Mouse (Mus musculus) frontal cortex, postnatal 14 days (tissue): ENCODE measurements around the gene Slc35b2.
A peak's percentile ranks its signal among the peaks of the same experiment; 100 is the strongest.

Source experiments
- DNase-seq, 2 experiments: peaks; one replicate each; pipeline ENCODE4 v3.0.0; 2022; ENCODE audit warnings: low spot score in 2 of 2

Slc35b2 gene

GRCm38 (mm10) chr17:45564531-45565084 lies 934 bp downstream of the Slc35b2 start:
- no peak for DNase-seq

- DNase-seq, result no peak
Measured at GRCm38 (mm10) chr17:45565103-45565502, 1.4 kb downstream of the Slc35b2 start.

- no peak for DNase-seq
Measured at GRCm38 (mm10) chr17:45566031-45566359, 2.3 kb downstream of the Slc35b2 start.

- no peak for DNase-seq
Measured at GRCm38 (mm10) chr17:45566360-45567161, 2.9 kb downstream of the Slc35b2 start.

GRCm38 (mm10) chr17:45567162-45567601 lies 3.5 kb downstream of the Slc35b2 start:
- no peak for DNase-seq

- DNase-seq, result no peak
Measured at GRCm38 (mm10) chr17:45568990-45569389, 5.3 kb downstream of the Slc35b2 start.

- DNase-seq, result no peak
Measured at GRCm38 (mm10) chr17:45569999-45570398, 6.3 kb downstream of the Slc35b2 start.

- peak; percentile 58 to 70 for DNase-seq
Measured at GRCm38 (mm10) chr17:45572103-45573086, 8.7 kb downstream of the Slc35b2 start.

GRCm38 (mm10) chr17:45573087-45573779 lies 9.6 kb downstream of the Slc35b2 start, which contains the start of gene Hsp90ab1:
Gene Hsp90ab1, minus strand, starts transcription at chr17:45573271.
- peak; percentile 97 to 99 for DNase-seq

GRCm38 (mm10) chr17:45573780-45574123 lies 10.1 kb downstream of the Slc35b2 start:
- DNase-seq, result peak; percentile 95 to 97

GRCm38 (mm10) chr17:45574129-45574761 lies 10.6 kb downstream of the Slc35b2 start:
- DNase-seq, result peak; percentile 78 to 81

GRCm38 (mm10) chr17:45575123-45575897 lies 11.6 kb downstream of the Slc35b2 start:
- DNase-seq, result no peak

GRCm38 (mm10) chr17:45578242-45578641 lies 14.6 kb downstream of the Slc35b2 start:
- no peak for DNase-seq

GRCm38 (mm10) chr17:45578843-45579242 lies 15.2 kb downstream of the Slc35b2 start:
- no peak for DNase-seq

GRCm38 (mm10) chr17:45579554-45579953 lies 15.9 kb downstream of the Slc35b2 start:
- no peak for DNase-seq

- no peak for DNase-seq
Measured at GRCm38 (mm10) chr17:45580958-45581477, 17.3 kb downstream of the Slc35b2 start.

GRCm38 (mm10) chr17:45581567-45581983 lies 17.9 kb downstream of the Slc35b2 start:
- DNase-seq, result peak in 1 of 2 experiments; percentile 59

GRCm38 (mm10) chr17:45582188-45582587 lies 18.5 kb downstream of the Slc35b2 start:
- DNase-seq, result no peak

GRCm38 (mm10) chr17:45582715-45583355 lies 19.2 kb downstream of the Slc35b2 start:
- no peak for DNase-seq
